Mouse (Mus musculus) CD4-positive naive resting alpha-beta T cell, adult 57 days (primary cell): ENCODE measurements around the gene Uhmk1. TPM values are rescaled to one million over a fixed set of nuclear protein-coding genes. Genes with fewer than 3 reads are reported as not detected.

ENCODE experiments used
- total RNA-seq: library from RNA; stranded (reverse); gene quantifications from one replicate; pipeline ENCODE4 v1.2.4, GENCODE M21; 2023

Uhmk1 gene
- total RNA-seq = 45.9 TPM

DNA sequence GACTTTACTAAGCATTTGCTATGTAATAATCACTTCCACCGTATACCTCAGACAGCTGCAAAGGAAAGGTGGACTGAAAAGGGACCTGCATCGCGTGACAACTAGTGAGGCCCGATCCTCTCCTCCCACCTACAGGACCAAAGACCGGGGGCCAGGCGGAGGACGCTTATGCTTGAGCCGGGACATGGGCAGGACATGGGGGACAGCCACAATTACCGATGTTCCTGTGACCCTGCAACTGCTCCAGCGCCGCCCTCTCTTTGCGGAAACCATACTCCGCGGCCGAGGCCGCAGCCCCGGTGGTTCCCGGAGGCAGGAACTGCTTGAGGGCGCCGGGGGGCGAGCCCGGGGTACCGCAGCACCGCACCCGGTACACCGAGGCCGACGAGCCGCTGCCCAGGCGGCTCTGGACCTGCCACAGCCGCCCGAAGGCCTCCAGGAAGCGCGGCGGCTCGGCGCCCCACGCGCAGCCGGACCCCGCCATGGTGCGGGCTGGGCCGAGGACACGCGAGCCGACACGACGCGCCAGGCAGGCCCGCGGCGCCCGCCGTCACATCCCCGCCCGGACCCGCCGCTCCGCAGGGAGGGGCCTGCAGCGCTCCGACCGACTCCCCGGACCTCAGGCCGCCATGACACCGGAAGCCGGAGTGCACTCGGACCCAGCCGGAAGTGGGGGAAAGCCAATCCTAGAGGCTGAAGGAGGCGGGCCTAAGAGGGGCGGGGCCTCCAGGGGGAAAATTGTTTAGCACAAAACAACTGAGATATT lies at the start of gene Uhmk1:
Gene Uhmk1 (minus strand): TSS at position 641 of the 766 bp plus-strand sequence.

GRCm38 (mm10) chr1:170232688-170233087 lies 17.5 kb upstream of the Uhmk1 start, which contains the start of gene Sh2d1b2:
Sh2d1b2 (plus strand) TSS chr1:170232749.

DNA sequence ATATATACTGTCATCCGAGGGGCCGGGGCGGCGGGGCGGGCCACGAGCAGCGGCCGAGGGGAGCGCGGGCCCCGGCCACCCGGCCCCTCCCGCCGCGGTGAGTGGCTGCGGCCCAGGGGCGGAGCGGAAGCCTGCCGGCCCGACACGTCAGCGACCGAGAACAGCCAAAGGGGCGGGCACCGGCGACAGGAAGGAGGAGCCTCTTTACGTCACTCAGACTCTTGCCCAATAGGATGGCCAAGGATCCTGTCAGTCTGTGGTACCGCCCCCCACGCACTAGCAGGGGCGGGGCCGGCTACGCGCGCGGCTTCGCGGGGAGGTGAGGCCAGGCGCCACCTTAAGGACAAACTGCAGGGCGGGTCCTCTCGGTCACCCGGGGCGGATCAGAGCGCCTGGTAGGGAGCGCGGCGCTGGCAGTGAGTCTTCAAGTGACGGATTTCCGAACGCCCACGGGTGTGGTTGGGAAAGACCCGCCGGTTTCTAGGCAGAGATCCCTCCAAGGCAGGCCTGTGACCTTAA lies 40.3 kb downstream of the Uhmk1 start, which contains the start of gene Uap1:
Gene Uap1 (minus strand): TSS at position 144 of the 519 bp plus-strand sequence.

Other genes with a start within 250 kb of the Uhmk1 start
- gene Hsd17b7, start 246.2 kb downstream of the Uhmk1 start, total RNA-seq = 8.8 TPM
- 0.56 TPM for gene Ddr2, start 104.6 kb downstream of the Uhmk1 start, total RNA-seq
- gene Uap1, start 40.4 kb downstream of the Uhmk1 start, total RNA-seq = 36.1 TPM
- gene Sh2d1b2, start 17.4 kb upstream of the Uhmk1 start, total RNA-seq = not detected
- gene Sh2d1b1, start 61.9 kb upstream of the Uhmk1 start, total RNA-seq = 0.74 TPM
- 0.24 TPM for gene Gm7694, start 90.9 kb upstream of the Uhmk1 start, total RNA-seq
- not detected for gene Spata46, start 93.4 kb upstream of the Uhmk1 start, total RNA-seq